Mouse (Mus musculus) intestine, embryonic 14.5 days (tissue): Measurements from ENCODE around the gene Cdkl4. TPM values are rescaled to one million over a fixed set of nuclear protein-coding genes. Genes with fewer than 3 reads are reported as not detected.
"Not testable (repeated sequence)": the region's sequence is repeated elsewhere in the genome, so short reads cannot be mapped to it uniquely, and the experiment has no call there.

Experiments used
- ATAC-seq: fragments of 200-750 bp; cut with Nextera tagmentation; replicated peaks from 2 replicates; pipeline ENCODE4 v1.8.0; 2017; ENCODE audit warnings: low read depth, moderate number of reproducible peaks, moderate TSS enrichment, moderate library complexity; ENCODE audit not compliant: low FRiP score, low TSS enrichment
- DNase-seq: peaks from one replicate; pipeline ENCODE4 v3.0.0-alpha.2; 2018; ENCODE audit warnings: low spot score
- H3K27ac ChIP-seq: fragments of 300-500 bp; sonication (generic); 2 replicates; pipeline ENCODE4 v1.5.1; 2014; ENCODE audit warnings: low read depth, mild to moderate bottlenecking, control low read depth
- H3K27me3 ChIP-seq: fragments of 300-500 bp; sonication (generic); replicated peaks from 2 replicates; pipeline ENCODE4 v1.6.1; 2014; ENCODE audit warnings: low read length, control low read depth; ENCODE audit not compliant: control insufficient read depth, insufficient read depth
- H3K36me3 ChIP-seq: fragments of 300-500 bp; sonication (generic); 2 replicates; pipeline ENCODE4 v1.6.1; 2014; ENCODE audit warnings: low read length, control low read depth; ENCODE audit not compliant: control insufficient read depth, insufficient read depth
- H3K4me1 ChIP-seq: fragments of 300-500 bp; sonication (generic); replicated peaks from 2 replicates; pipeline ENCODE4 v1.6.1; 2014; ENCODE audit warnings: low read length, control low read depth, mixed read lengths; ENCODE audit not compliant: control insufficient read depth, insufficient read depth
- H3K4me2 ChIP-seq: fragments of 300-500 bp; sonication (generic); 2 replicates; pipeline ENCODE4 v1.6.1; 2014; ENCODE audit warnings: low read length
- H3K4me3 ChIP-seq: fragments of 300-500 bp; sonication (generic); 2 replicates; pipeline ENCODE4 v1.5.1; 2014; ENCODE audit warnings: low read depth, low read length, control low read depth, mixed read lengths
- H3K9ac ChIP-seq: fragments of 300-500 bp; sonication (generic); 2 replicates; pipeline ENCODE4 v1.6.1; 2014; ENCODE audit warnings: mild to moderate bottlenecking, low read length
- H3K9me3 ChIP-seq: fragments of 300-500 bp; sonication (generic); 2 replicates; pipeline ENCODE4 v1.6.1; 2016; ENCODE audit warnings: low read length, control low read depth; ENCODE audit not compliant: control insufficient read depth
- WGBS: fragments of 180-500 bp; shearing (Covaris S2); extraction: QIAGEN DNeasy Blood & Tissue Kit; methylation state at CpG from one replicate; pipeline ENCODE4 v1.1.7; 2014; 5-methylcytosine and 5-hydroxymethylcytosine counted together
- polyA plus RNA-seq: library from polyadenylated mRNA; unstranded; fragments of >200 nt; fragmentation: Nextera tagmentation; extraction: Ambion mirVana; gene quantifications from 2 replicates; pipeline ENCODE4 v1.2.1, GENCODE M21; 2014

Cdkl4 gene
- polyA plus RNA-seq, 1 experiment from 2014 or later, result 0.51 TPM

GRCm38 (mm10) chr17:80543646-80544045 lies 34.0 kb downstream of the Cdkl4 start:
- no peak overlapping the region for H3K4me3 ChIP-seq

GRCm38 (mm10) chr17:80537136-80537535 lies 40.5 kb downstream of the Cdkl4 start:
- 58% methylated on average over 6 of the region's 6 CpGs for WGBS
- ATAC-seq (no peak), DNase-seq (peak; percentile 39)
- H3K4me1 ChIP-seq, result no peaks in the 10 kb centered on the region
- no peak overlapping the region for H3K27ac ChIP-seq
- no peaks in the 10 kb centered on the region for H3K27me3 ChIP-seq
- H3K36me3 ChIP-seq, result no peaks in the 10 kb centered on the region
- H3K9me3 ChIP-seq, result no peaks in the 10 kb centered on the region
- H3K9ac ChIP-seq, result no peak overlapping the region
- no peak overlapping the region for H3K4me2 ChIP-seq
- H3K4me3 ChIP-seq, result no peak overlapping the region

More at GRCm38 (mm10) chr17:80543646-80544045, 34.0 kb downstream of the Cdkl4 start:
- ATAC-seq (no peak), DNase-seq (no peak)
- Histone ChIP-seq H3K9me3 (no peaks in the 10 kb centered on the region), H3K27me3 (no peaks in the 10 kb centered on the region), H3K4me1 (no peaks in the 10 kb centered on the region), H3K4me2 (no peak overlapping the region), H3K27ac (no peak overlapping the region), H3K36me3 (no peaks in the 10 kb centered on the region), H3K9ac (no peak overlapping the region)
- WGBS, result 84% methylated on average over 20 of the region's 20 CpGs

GRCm38 (mm10) chr17:80535633-80536032 lies 42.0 kb downstream of the Cdkl4 start:
- Histone ChIP-seq H3K9me3 (no peaks in the 10 kb centered on the region), H3K4me2 (no peak overlapping the region), H3K27ac (no peak overlapping the region), H3K4me1 (no peaks in the 10 kb centered on the region), H3K36me3 (no peaks in the 10 kb centered on the region), H3K27me3 (no peaks in the 10 kb centered on the region), H3K4me3 (no peak overlapping the region), H3K9ac (no peak overlapping the region)
- WGBS, result 67% methylated on average over 6 of the region's 6 CpGs
- DNase-seq, result peak; percentile 13
- ATAC-seq, result no peak

- not testable (repeated sequence) for H3K9ac ChIP-seq, H3K27me3 ChIP-seq, ATAC-seq, H3K4me1 ChIP-seq, H3K4me2 ChIP-seq, H3K9me3 ChIP-seq, H3K36me3 ChIP-seq, H3K4me3 ChIP-seq, H3K27ac ChIP-seq
- 55% methylated on average over 2 of the region's 2 CpGs for WGBS
- peak; percentile 45 for DNase-seq
Measured at GRCm38 (mm10) chr17:80531351-80531750, 46.3 kb downstream of the Cdkl4 start.

- no peaks in the 10 kb centered on the region for H3K36me3 ChIP-seq
- 79% methylated on average over 3 of the region's 3 CpGs for WGBS
- ATAC-seq (no peak), DNase-seq (peak; percentile 28)
- no peaks in the 10 kb centered on the region for H3K27me3 ChIP-seq
- H3K4me2 ChIP-seq, result no peak overlapping the region
- no peaks in the 10 kb centered on the region for H3K9me3 ChIP-seq
- H3K4me3 ChIP-seq, result no peak overlapping the region
- H3K4me1 ChIP-seq, result no peaks in the 10 kb centered on the region
- no peak overlapping the region for H3K9ac ChIP-seq
- H3K27ac ChIP-seq, result no peak overlapping the region
Measured at GRCm38 (mm10) chr17:80523231-80523630, 54.4 kb downstream of the Cdkl4 start.

GRCm38 (mm10) chr17:80522229-80522556 lies 55.4 kb downstream of the Cdkl4 start:
- H3K9ac ChIP-seq, result no peak overlapping the region
- ATAC-seq (no peak), DNase-seq (peak; percentile 28)
- H3K27me3 ChIP-seq, result no peaks in the 10 kb centered on the region
- no peak overlapping the region for H3K27ac ChIP-seq
- WGBS, result 73% methylated on average over 7 of the region's 7 CpGs
- no peaks in the 10 kb centered on the region for H3K36me3 ChIP-seq
- no peak overlapping the region for H3K4me3 ChIP-seq
- no peaks in the 10 kb centered on the region for H3K9me3 ChIP-seq
- no peaks in the 10 kb centered on the region for H3K4me1 ChIP-seq
- no peak overlapping the region for H3K4me2 ChIP-seq

GRCm38 (mm10) chr17:80521521-80522228 lies 55.9 kb downstream of the Cdkl4 start:
- Histone ChIP-seq H3K27me3 (no peaks in the 10 kb centered on the region), H3K27ac (no peak overlapping the region), H3K36me3 (no peaks in the 10 kb centered on the region), H3K4me2 (no peak overlapping the region), H3K4me1 (no peaks in the 10 kb centered on the region), H3K9me3 (no peaks in the 10 kb centered on the region), H3K4me3 (no peak overlapping the region), H3K9ac (no peak overlapping the region)
- 68% methylated on average over 4 of the region's 4 CpGs for WGBS
- ATAC-seq (no peak), DNase-seq (peak; percentile 6)

- Histone ChIP-seq H3K9ac (no peak overlapping the region), H3K27me3 (no peaks in the 10 kb centered on the region), H3K4me2 (no peak overlapping the region), H3K4me3 (no peak overlapping the region), H3K9me3 (no peaks in the 10 kb centered on the region), H3K4me1 (no peaks in the 10 kb centered on the region), H3K36me3 (no peaks in the 10 kb centered on the region), H3K27ac (no peak overlapping the region)
- 69% methylated on average over 8 of the region's 8 CpGs for WGBS
- ATAC-seq (no peak), DNase-seq (peak; percentile 39)
Measured at GRCm38 (mm10) chr17:80520537-80520936, 57.1 kb downstream of the Cdkl4 start.

- no peak for DNase-seq
- 92% methylated on average over 12 of the region's 12 CpGs for WGBS
- Histone ChIP-seq H3K27me3 (no peaks in the 10 kb centered on the region), H3K4me3 (no peak overlapping the region), H3K4me2 (no peak overlapping the region), H3K36me3 (no peaks in the 10 kb centered on the region), H3K9me3 (no peaks in the 10 kb centered on the region), H3K27ac (no peak overlapping the region), H3K4me1 (no peaks in the 10 kb centered on the region), H3K9ac (no peak overlapping the region)
- no peak for ATAC-seq
Measured at GRCm38 (mm10) chr17:80518811-80519210, 58.8 kb downstream of the Cdkl4 start.
